Mouse (Mus musculus) spleen, adult 2 months (tissue): ENCODE data around the gene Adap2.

Experiments
- CTCF ChIP-seq: fragments of 200-500 bp; IDR thresholded peaks from 2 replicates; pipeline ENCODE4 v1.5.1; 2011; ENCODE audit warnings: mild to moderate bottlenecking, inconsistent platforms; ENCODE audit not compliant: insufficient read depth, insufficient read length, insufficient replicate concordance; ENCODE audit errors: extremely low read depth
- POLR2A ChIP-seq: fragments of 200-500 bp; IDR thresholded peaks from 2 replicates; pipeline ENCODE4 v1.6.1; 2011; ENCODE audit warnings: low read depth, low read length, inconsistent platforms

- TF ChIP-seq CTCF (no peak), POLR2A (no peak)
These were observed 18.0 kb downstream of the Adap2 start for GRCm38 (mm10) chr11:80171884-80172283.
